Mouse (Mus musculus): ENCODE data around the gene Derl3.

DNA sequence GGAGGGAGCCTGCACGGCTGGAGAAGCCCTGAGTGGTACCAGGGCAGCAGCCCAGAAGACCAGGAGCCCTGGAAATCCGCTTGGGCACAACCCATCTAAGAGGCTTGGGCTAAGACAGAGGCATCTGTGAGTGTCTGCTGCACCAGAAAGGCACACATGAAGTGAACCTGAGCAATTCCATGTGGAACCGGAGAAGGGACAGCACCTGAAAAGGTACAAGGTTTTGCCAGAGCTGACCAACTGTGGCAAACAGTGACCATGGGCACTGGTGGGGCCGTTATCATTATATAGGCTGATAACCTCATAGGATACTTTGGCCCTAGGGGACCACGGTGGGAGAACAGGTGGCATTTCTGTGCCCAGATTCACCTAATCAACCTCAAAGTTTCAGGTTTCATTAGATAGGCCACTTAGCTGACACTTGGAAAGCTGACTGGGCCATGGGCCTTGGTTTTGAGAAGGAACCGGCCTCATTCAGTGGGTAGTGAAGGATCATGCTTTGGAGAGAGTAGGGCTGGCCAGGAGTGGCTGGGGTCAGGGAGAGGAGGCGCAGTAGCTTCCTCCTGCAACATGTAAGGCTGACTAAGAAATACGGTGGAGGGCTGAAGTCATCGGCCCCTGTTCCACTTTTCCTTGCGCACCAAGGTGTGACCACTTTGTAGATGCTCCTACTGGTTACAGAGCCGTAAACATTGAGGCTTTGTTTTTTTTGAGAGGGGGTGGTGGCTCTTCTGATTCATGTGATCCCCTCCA lies 36.9 kb upstream of the Derl3 start:
- TF ChIP-seq CTCF (conservative IDR thresholded peaks at IDR 0.05 in 1 of 2, IDR thresholded peaks at IDR 0.05 in 1 of 2; ENCODE audit: low read depth in 2 of 2, low read length in 2 of 2) (no peak), TBP (conservative IDR thresholded peaks at IDR 0.05; ENCODE audit: low read depth, low read length) (no peak)

Measured in CH12.LX (cell line).